In the genomic region with DNA sequence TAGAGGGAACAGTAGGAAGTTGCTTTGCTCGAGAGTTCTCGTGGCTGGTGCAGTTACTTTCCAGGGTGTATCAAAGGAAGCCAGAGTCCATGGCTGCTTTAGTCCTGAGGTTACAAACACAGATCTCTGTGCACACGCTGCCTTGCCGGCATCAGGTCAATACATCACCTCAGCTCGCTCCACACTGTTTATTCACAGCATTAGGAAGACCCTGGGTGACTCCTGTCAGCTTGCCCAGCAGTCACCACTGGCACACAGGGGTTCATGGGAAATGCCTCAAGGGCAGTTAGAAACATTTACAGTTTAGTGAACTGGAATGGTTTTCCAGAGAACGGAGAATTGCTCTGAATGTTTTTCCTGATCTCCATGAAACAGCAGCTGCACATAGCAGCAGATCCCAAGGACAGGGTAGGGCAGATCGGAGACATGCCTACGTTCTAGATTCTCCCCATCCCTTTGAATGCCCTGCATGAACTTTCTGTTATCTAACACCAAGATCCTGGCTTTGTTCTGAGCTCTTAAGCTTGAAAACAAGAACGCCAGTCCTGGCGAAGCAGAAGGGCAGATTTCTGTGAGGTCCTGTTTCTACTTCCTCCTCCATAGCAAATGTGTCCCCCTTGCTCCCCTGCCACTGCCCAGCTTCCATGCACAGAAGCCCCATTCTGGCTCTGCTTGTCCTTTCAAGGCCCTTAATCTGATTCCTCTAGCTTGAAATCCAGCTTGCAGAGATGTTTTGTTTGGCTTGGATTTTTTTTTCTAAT, we compare ENCODE assay signal across 10 mouse cellular contexts.
A peak's percentile ranks its signal among the peaks of the same experiment; 100 is the strongest.
DNase-seq lines count a peak whose midpoint lies in the region; ATAC-seq and TF ChIP-seq lines count a peak whose summit lies in the region.
"Had no signal": no experiment of that assay in that cellular context is flagged by ENCODE, and none has a peak within 500 bp of the region (broad histone marks: within the 10 kb centered on the region; RNA-seq: fewer than 3 reads in every experiment).

No protein-coding gene starts in this region.

- no peak for TF ChIP-seq POLR2A in kidney, adult 2 months (IDR thresholded peaks at IDR 0.05; ENCODE audit: low read depth, low read length)
- TF ChIP-seq POLR2A in limb, embryonic 14.5 days (IDR thresholded peaks at IDR 0.05; ENCODE audit: borderline replicate concordance, extremely low read depth, insufficient read depth, insufficient read length), result no peak

- no peak overlapping the region for H3K4me2 ChIP-seq in heart, embryonic 15.5 days
- H3K4me2 ChIP-seq in limb, embryonic 14.5 days (replicated peaks; ENCODE audit: low read depth, low read length, severe bottlenecking), result no peak overlapping the region
- H3K4me2 ChIP-seq: neural tube, embryonic 12.5 days had no signal

- DNase-seq in left cerebral cortex, adult 2 months (ENCODE audit: extremely low spot score in 1 of 2, low spot score in 2 of 2), result no peak
- no peak for DNase-seq in left cerebral cortex, postnatal 36 days (ENCODE audit: low spot score in 2 of 2)
- DNase-seq in kidney, adult 2 months, result peak; percentile 80
- no peak for DNase-seq in limb, embryonic 14.5 days (ENCODE audit: low spot score)
- no peak for DNase-seq in layer of hippocampus, adult 9-11 months
- no peak for DNase-seq in ovary, postnatal 36 days (ENCODE audit: low spot score)
- DNase-seq: thymus, postnatal 36 days had no signal

- no peak overlapping the region for H3K4me3 ChIP-seq in left cerebral cortex, adult 2 months
- H3K4me3 ChIP-seq in heart, embryonic 15.5 days, result no peak overlapping the region
- no peak overlapping the region for H3K4me3 ChIP-seq in kidney, adult 2 months (ENCODE audit: insufficient read depth, low read depth, low read length)
- no peak overlapping the region for H3K4me3 ChIP-seq in limb, embryonic 14.5 days (replicated peaks; ENCODE audit: low read length)
- H3K4me3 ChIP-seq: megakaryocyte, embryonic 14.5 days; neural tube, embryonic 12.5 days had no signal

- 0 out of 2 replicates have a peak overlapping the region, but pooled peaks have one; percentile 16 for H3K27ac ChIP-seq in left cerebral cortex, adult 2 months
- peak overlapping the region; percentile 5; the same call in 1 of the 2 replicates for H3K27ac ChIP-seq in heart, embryonic 15.5 days
- H3K27ac ChIP-seq in kidney, adult 2 months (ENCODE audit: insufficient read depth, low read depth, low read length), result peak overlapping the region; percentile 91
- H3K27ac ChIP-seq in limb, embryonic 14.5 days (replicated peaks; ENCODE audit: low read depth, low read length), result 0 out of 2 replicates have a peak overlapping the region, but pooled peaks have one; percentile 9
- H3K27ac ChIP-seq: neural tube, embryonic 12.5 days had no signal

- no peak for TF ChIP-seq CTCF in left cerebral cortex, adult 2 months (IDR thresholded peaks at IDR 0.05)
- no peak for TF ChIP-seq CTCF in kidney, adult 2 months (conservative IDR thresholded peaks at IDR 0.05; ENCODE audit: insufficient read depth, insufficient read length, low read depth, low read length)

- H3K36me3 ChIP-seq in heart, embryonic 15.5 days, result no peaks in the 10 kb centered on the region
- H3K36me3 ChIP-seq in kidney, adult 2 months (ENCODE audit: control insufficient read depth, insufficient read depth, low read length), result no peaks in the 10 kb centered on the region
- no peaks in the 10 kb centered on the region for H3K36me3 ChIP-seq in limb, embryonic 14.5 days (ENCODE audit: control insufficient read depth, insufficient read depth, low read length)
- H3K36me3 ChIP-seq: neural tube, embryonic 12.5 days had no signal

- H3K27me3 ChIP-seq in heart, embryonic 15.5 days, result no peaks in the 10 kb centered on the region
- no peaks in the 10 kb centered on the region for H3K27me3 ChIP-seq in kidney, adult 2 months (replicated peaks; ENCODE audit: control insufficient read depth, insufficient read depth, low read length)
- H3K27me3 ChIP-seq in limb, embryonic 14.5 days (ENCODE audit: control insufficient read depth, insufficient read depth, low read length), result no peaks in the 10 kb centered on the region
- H3K27me3 ChIP-seq: megakaryocyte, embryonic 14.5 days; neural tube, embryonic 12.5 days had no signal

- no peak for ATAC-seq in heart, embryonic 15.5 days (replicated peaks; ENCODE audit: insufficient number of reproducible peaks, insufficient read depth, low FRiP score, low read depth)
- ATAC-seq in limb, embryonic 14.5 days (ENCODE audit: low FRiP score, low read depth), result no peak

- H3K9ac ChIP-seq in heart, embryonic 15.5 days, result no peak overlapping the region
- no peak overlapping the region for H3K9ac ChIP-seq in limb, embryonic 14.5 days (ENCODE audit: low read depth, low read length, severe bottlenecking)
- H3K9ac ChIP-seq: neural tube, embryonic 12.5 days had no signal

- 48% methylated on average over 10 of the region's 10 CpGs for WGBS in heart, embryonic 15.5 days
- 32% methylated on average over 10 of the region's 10 CpGs for WGBS in kidney, adult 2 months
- 41% methylated on average over 10 of the region's 10 CpGs for WGBS in limb, embryonic 14.5 days

- intact Hi-C loops in left cerebral cortex, adult 2 months (cut with DNase I), result no loop called here
- intact Hi-C loops in left cerebral cortex, postnatal 36 days (cut with DNase I), result no loop called here

- H3K4me1 ChIP-seq in heart, embryonic 15.5 days (replicated peaks), result peaks cover 16% of the 10 kb centered on the region
- 0 out of 2 replicates have a peak, but pooled peaks cover 2% of the 10 kb centered on the region for H3K4me1 ChIP-seq in kidney, adult 2 months (ENCODE audit: control insufficient read depth, insufficient read depth, low read length)
- peaks cover 8% of the 10 kb centered on the region; the same call in 1 of the 2 replicates for H3K4me1 ChIP-seq in limb, embryonic 14.5 days (ENCODE audit: control insufficient read depth, insufficient read depth, low read length)
- H3K4me1 ChIP-seq: megakaryocyte, embryonic 14.5 days; neural tube, embryonic 12.5 days had no signal

- no peaks in the 10 kb centered on the region for H3K9me3 ChIP-seq in heart, embryonic 15.5 days (replicated peaks)
- H3K9me3 ChIP-seq in limb, embryonic 14.5 days (ENCODE audit: control insufficient read depth, low read length), result no peaks in the 10 kb centered on the region
- H3K9me3 ChIP-seq: megakaryocyte, embryonic 14.5 days; neural tube, embryonic 12.5 days had no signal

Comparison
In these comparisons a context has a peak if more than half of its experiments do, and no peak if none do; other contexts are left out.
1. H3K27ac ChIP-seq: peak in every context shown above with its lines; median percentile 91 in kidney, adult 2 months; 16 in left cerebral cortex, adult 2 months; 9 in limb, embryonic 14.5 days; 5 in heart, embryonic 15.5 days.